Mouse (Mus musculus) C2C12 (cell line): ENCODE data around the gene Slc24a4.

ENCODE experiments used
- CEBPB ChIP-seq: IDR thresholded peaks from one replicate; pipeline ENCODE4 v1.6.1; 2011; ENCODE audit warnings: low read depth, mild to moderate bottlenecking, control low read depth, moderate library complexity
- CTCF ChIP-seq: IDR thresholded peaks from one replicate; pipeline ENCODE4 v1.5.1; 2011; ENCODE audit not compliant: control insufficient read depth, insufficient read depth, insufficient read length
- MAX ChIP-seq: IDR thresholded peaks from one replicate; pipeline ENCODE4 v1.6.1; 2011; ENCODE audit warnings: mild to moderate bottlenecking, control low read depth
- MYOG ChIP-seq: IDR thresholded peaks from one replicate; pipeline ENCODE4 v1.6.1; 2011; ENCODE audit not compliant: control insufficient read depth, insufficient read length; ENCODE audit errors: extremely low read depth
- USF1 ChIP-seq: IDR thresholded peaks from one replicate; pipeline ENCODE4 v1.6.1; 2011; ENCODE audit warnings: low read depth, mild to moderate bottlenecking, control low read depth, moderate library complexity

DNA sequence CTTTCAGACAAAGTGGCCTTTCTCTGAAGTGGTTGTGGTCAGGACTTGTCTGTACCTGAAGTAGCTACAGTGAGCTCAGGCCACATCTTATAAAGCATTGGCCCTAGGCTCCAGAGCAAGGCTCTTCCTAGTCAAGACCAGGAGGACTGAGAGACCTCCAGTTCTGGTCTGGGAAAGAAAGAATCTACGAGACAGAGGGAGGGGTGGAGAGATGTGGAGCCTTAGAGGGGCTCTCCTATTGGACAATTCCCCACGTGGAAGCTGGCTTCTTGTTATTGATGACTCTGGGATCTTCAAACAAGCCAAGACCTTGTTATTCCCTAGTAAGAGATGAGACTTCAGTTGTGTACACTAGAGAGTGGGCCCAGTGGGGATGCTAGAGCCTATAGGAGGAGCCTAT lies 160.3 kb downstream of the Slc24a4 start:
- TF ChIP-seq CTCF, result no peak
- TF ChIP-seq MAX, result no peak
- TF ChIP-seq CEBPB, result no peak
- no peak for TF ChIP-seq USF1
- TF ChIP-seq MYOG, result no peak
